Mouse (Mus musculus): ENCODE results near the gene Itfg2. TPM values are rescaled to one million over a fixed set of nuclear protein-coding genes. Genes with fewer than 3 reads are reported as not detected.

Itfg2 gene
- 16.6 and 17.8 TPM in 2 replicates for total RNA-seq (2012; rRNA removed)
- polyA plus RNA-seq (2012; ENCODE audit: insufficient read depth in 1 of 2, insufficient read length in 2 of 2, low read depth in 1 of 2, low replicate concordance in 2 of 2, missing spikeins in 1 of 2), result 10 to 100 TPM in 1 of 2 experiments, not detected in 1; 44.8 TPM

DNA sequence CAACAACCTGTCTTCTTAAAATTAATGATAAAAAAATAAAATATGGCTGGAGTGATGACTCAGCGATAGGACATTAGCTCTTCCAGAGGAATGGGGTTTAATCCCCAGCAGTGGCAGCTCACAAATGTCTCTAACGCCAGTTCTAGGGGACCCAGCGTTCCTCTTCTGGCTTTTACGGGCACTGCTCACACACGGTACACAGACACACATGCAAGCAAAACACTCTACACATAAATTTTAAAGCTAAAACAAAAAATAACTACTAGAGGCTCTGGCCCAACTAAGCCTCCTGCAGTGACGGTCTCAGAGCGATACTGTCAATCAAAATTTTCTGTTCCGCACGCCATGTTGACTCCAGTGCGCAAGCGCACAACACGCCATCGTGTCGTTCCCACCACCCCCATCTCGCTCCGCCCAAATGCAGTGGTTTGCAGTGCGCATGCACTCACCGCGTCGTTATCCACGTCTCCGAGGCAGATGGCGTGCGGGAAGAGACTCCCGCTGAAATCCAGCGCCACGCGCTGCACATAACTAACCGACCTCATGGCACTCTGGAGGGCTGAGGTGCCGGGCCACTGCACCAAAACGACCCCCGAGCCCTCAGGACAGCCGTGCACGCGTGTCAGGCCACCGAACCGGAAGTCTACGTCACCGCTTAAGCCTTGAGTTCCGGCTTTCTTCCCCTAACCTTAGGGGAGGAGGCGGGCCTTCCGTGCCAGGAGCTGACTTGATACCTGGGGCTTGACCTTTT lies at the start of gene Itfg2:
Gene Itfg2 (minus strand): TSS at position 663 of the 751 bp plus-strand sequence.
- Histone ChIP-seq H3K79me2 (ENCODE audit: control insufficient read depth, insufficient read depth, low read length, poor library complexity) (peaks cover 1% of the 10 kb centered on the region; the same call in 1 of the 2 replicates), H3K4me3 (ENCODE audit: control insufficient read depth in 1 of 2, insufficient read depth in 1 of 2, low read depth in 2 of 2, low read length in 2 of 2) (peak within 1 kb of the TSS; percentile 68 to 70), H3K9ac (ENCODE audit: control insufficient read depth, low read depth, low read length, poor library complexity, severe bottlenecking) (peak within 1 kb of the TSS; percentile 86), H3K27me3 (ENCODE audit: control insufficient read depth in 1 of 2, insufficient read depth in 2 of 2, low read length in 2 of 2) (no peaks in the 10 kb centered on the region), H3K27ac (ENCODE audit: control insufficient read depth, low read depth, low read length) (peak within 1 kb of the TSS; percentile 98), H3K9me3 (replicated peaks; ENCODE audit: insufficient read depth, low read length) (no peaks in the 10 kb centered on the region; the same call in 1 of the 2 replicates), H3K4me1 (ENCODE audit: control insufficient read depth in 1 of 2, insufficient read depth in 2 of 2, low read length in 2 of 2) (peaks cover 5 to 6% of the 10 kb centered on the region in 2 experiments), H3K36me3 (ENCODE audit: control insufficient read depth in 1 of 2, insufficient read depth in 2 of 2, low read length in 2 of 2) (peaks cover 6 to 10% of the 10 kb centered on the region in 2 experiments; a peak in 2 of 4 replicates)
- peak; percentile 98 for DNase-seq (ENCODE audit: low read depth, low spot score)
- TF ChIP-seq POLR2AphosphoS2 (IDR thresholded peaks at IDR 0.05; ENCODE audit: low read length) (peak; percentile 97), RAD21 (IDR thresholded peaks at IDR 0.05; ENCODE audit: low read depth, low read length) (no peak), MEF2A (IDR thresholded peaks at IDR 0.05; ENCODE audit: extremely low read depth, insufficient replicate concordance, low read depth, low read length, poor library complexity, severe bottlenecking) (no peak), TAL1 (IDR thresholded peaks at IDR 0.05; ENCODE audit: low read length) (no peak), MAFK (IDR thresholded peaks at IDR 0.05; ENCODE audit: borderline replicate concordance, low read depth, low read length) (peak; percentile 39; the same call in 1 of the 2 replicates), MXI1 (IDR thresholded peaks at IDR 0.05; ENCODE audit: low read depth, low read length) (peak; percentile 67), POLR2A (IDR thresholded peaks at IDR 0.05; ENCODE audit: control insufficient read depth in 1 of 2, insufficient read depth in 1 of 2, low read depth in 1 of 2, low read length in 2 of 2, poor library complexity in 1 of 2) (peak; percentile 77 to 91), CHD1 (IDR thresholded peaks at IDR 0.05; ENCODE audit: low read depth, low read length) (0 out of 2 replicates have a peak, but pooled peaks have one; percentile 83), ZC3H11A (IDR thresholded peaks at IDR 0.05; ENCODE audit: low read depth, low read length) (no peak), NELFE (IDR thresholded peaks at IDR 0.05; ENCODE audit: low read depth, low read length) (peak; percentile 93), USF2 (IDR thresholded peaks at IDR 0.05; ENCODE audit: borderline replicate concordance in 1 of 2, insufficient read depth in 1 of 2, low read depth in 1 of 2, low read length in 2 of 2) (no peak), RCOR1 (IDR thresholded peaks at IDR 0.05; ENCODE audit: low read depth, low read length) (no peak), UBTF (IDR thresholded peaks at IDR 0.05; ENCODE audit: borderline replicate concordance, insufficient read depth, low read depth, low read length) (no peak), USF1 (IDR thresholded peaks at IDR 0.05; ENCODE audit: low read depth, low read length) (no peak), MAZ (IDR thresholded peaks at IDR 0.05; ENCODE audit: low read depth, low read length) (0 out of 2 replicates have a peak, but pooled peaks have one; percentile 18), GABPA (IDR thresholded peaks at IDR 0.05; ENCODE audit: low read depth, low read length) (no peak), SMC3 (IDR thresholded peaks at IDR 0.05; ENCODE audit: low read depth, low read length) (no peak), GATA1 (IDR thresholded peaks at IDR 0.05; ENCODE audit: low read depth, low read length) (0 out of 2 replicates have a peak, but pooled peaks have one; percentile 2), ELF1 (IDR thresholded peaks at IDR 0.05; ENCODE audit: low read depth, low read length) (peak; percentile 69), MAX (IDR thresholded peaks at IDR 0.05; ENCODE audit: low read length) (peak; percentile 90), MYB (IDR thresholded peaks at IDR 0.05; ENCODE audit: low read depth, low read length) (no peak), E2F4 (IDR thresholded peaks at IDR 0.05; ENCODE audit: borderline replicate concordance, low read depth, low read length) (peak; percentile 71; the same call in 1 of the 2 replicates), JUND (IDR thresholded peaks at IDR 0.05; ENCODE audit: low read depth, low read length) (no peak), ZMIZ1 (IDR thresholded peaks at IDR 0.05; ENCODE audit: low read depth, low read length) (peak; percentile 93), BHLHE40 (IDR thresholded peaks at IDR 0.05; ENCODE audit: borderline replicate concordance, low read depth, low read length) (no peak), ETS1 (IDR thresholded peaks at IDR 0.05; ENCODE audit: low read depth, low read length) (peak; percentile 43), ZNF384 (IDR thresholded peaks at IDR 0.05; ENCODE audit: low read depth, low read length) (no peak), TCF12 (IDR thresholded peaks at IDR 0.05; ENCODE audit: low read depth, low read length) (peak; percentile 51; the same call in 1 of the 2 replicates), NRF1 (IDR thresholded peaks at IDR 0.05; ENCODE audit: insufficient read depth, low read depth, low read length, poor library complexity, severe bottlenecking) (peak; percentile 89), ZKSCAN1 (IDR thresholded peaks at IDR 0.05; ENCODE audit: low read depth, low read length) (no peak), KAT2A (conservative IDR thresholded peaks at IDR 0.05; ENCODE audit: low read depth, low read length) (peak; percentile 57; the same call in 1 of the 2 replicates), POLR2AphosphoS5 (IDR thresholded peaks at IDR 0.05; ENCODE audit: borderline replicate concordance, low read depth, low read length) (0 out of 2 replicates have a peak, but pooled peaks have one; percentile 44), CHD2 (IDR thresholded peaks at IDR 0.05; ENCODE audit: low read length) (no peak; the same call in 1 of the 2 replicates), HCFC1 (IDR thresholded peaks at IDR 0.05; ENCODE audit: low read depth, low read length) (peak; percentile 75)

Data from MEL (cell line).